Mouse (Mus musculus) midbrain, postnatal 0 days (tissue): ENCODE measurements around the gene Abca4. TPM values are rescaled to one million over a fixed set of nuclear protein-coding genes. Genes with fewer than 3 reads are reported as not detected.

Experiments used
- ATAC-seq: fragments of 200-750 bp; cut with Nextera tagmentation; 2 replicates; pipeline ENCODE4 v1.8.0; 2017; ENCODE audit warnings: moderate number of reproducible peaks, mild to moderate bottlenecking, moderate TSS enrichment, moderate library complexity; ENCODE audit not compliant: low FRiP score
- DNase-seq: peaks from one replicate; pipeline ENCODE4 v3.0.0-alpha.2; 2015; ENCODE audit warnings: low spot score
- H3K27ac ChIP-seq: fragments of 300-500 bp; sonication (generic); 2 replicates; pipeline ENCODE4 v1.5.1; 2014; ENCODE audit warnings: low read depth, mild to moderate bottlenecking, low read length, mixed read lengths
- H3K27me3 ChIP-seq: fragments of 300-500 bp; sonication (generic); 2 replicates; pipeline ENCODE4 v1.6.1; 2014; ENCODE audit warnings: low read length, control low read depth, mixed read lengths; ENCODE audit not compliant: insufficient read depth
- H3K36me3 ChIP-seq: fragments of 300-500 bp; sonication (generic); 2 replicates; pipeline ENCODE4 v1.6.1; 2014; ENCODE audit warnings: low read length, control low read depth, mixed read lengths; ENCODE audit not compliant: insufficient read depth
- H3K4me1 ChIP-seq: fragments of 300-500 bp; sonication (generic); 2 replicates; pipeline ENCODE4 v1.6.1; 2014; ENCODE audit warnings: mild to moderate bottlenecking, control low read depth, antibody characterized with exemption, low read length, mixed read lengths; ENCODE audit not compliant: insufficient read depth
- H3K4me2 ChIP-seq: fragments of 300-500 bp; sonication (generic); 2 replicates; pipeline ENCODE4 v1.6.1; 2014; ENCODE audit warnings: low read depth, mild to moderate bottlenecking, low read length, mixed read lengths; ENCODE audit not compliant: poor library complexity, severe bottlenecking
- H3K4me3 ChIP-seq: fragments of 300-500 bp; sonication (generic); 2 replicates; pipeline ENCODE4 v1.5.1; 2014; ENCODE audit warnings: low read depth, mild to moderate bottlenecking, low read length, moderate library complexity
- H3K9ac ChIP-seq: fragments of 300-500 bp; sonication (generic); replicated peaks from 2 replicates; pipeline ENCODE4 v1.6.1; 2014; ENCODE audit warnings: mild to moderate bottlenecking, low read length, moderate library complexity, mixed read lengths; ENCODE audit not compliant: poor library complexity, severe bottlenecking
- H3K9me3 ChIP-seq: fragments of 300-500 bp; sonication (generic); 2 replicates; pipeline ENCODE4 v1.6.1; 2016; ENCODE audit warnings: low read length, control low read depth
- CTCF ChIP-seq: IDR thresholded peaks from 2 replicates; pipeline ENCODE4 v1.5.1; 2016; ENCODE audit warnings: antibody characterized with exemption, mild to moderate bottlenecking
- WGBS: fragments of 180-500 bp; shearing (Covaris S2); extraction: QIAGEN DNeasy Blood & Tissue Kit; methylation state at CpG from one replicate; pipeline ENCODE4 v1.1.7; 2014; 5-methylcytosine and 5-hydroxymethylcytosine counted together
- polyA plus RNA-seq: library from polyadenylated mRNA; unstranded; fragments of >200 nt; fragmentation: Nextera tagmentation; extraction: Ambion mirVana; gene quantifications from 2 replicates; pipeline ENCODE4 v1.2.1, GENCODE M21; 2015
- total RNA-seq: library from RNA; depleted of rRNA; stranded (reverse); fragments of >200 nt; gene quantifications from 2 replicates; pipeline ENCODE4 v1.2.3, GENCODE M21; 2014

Gene Abca4
- total and polyA plus RNA-seq, 2 experiments from 2014 or later: 0.94 to 7.7 TPM

DNA sequence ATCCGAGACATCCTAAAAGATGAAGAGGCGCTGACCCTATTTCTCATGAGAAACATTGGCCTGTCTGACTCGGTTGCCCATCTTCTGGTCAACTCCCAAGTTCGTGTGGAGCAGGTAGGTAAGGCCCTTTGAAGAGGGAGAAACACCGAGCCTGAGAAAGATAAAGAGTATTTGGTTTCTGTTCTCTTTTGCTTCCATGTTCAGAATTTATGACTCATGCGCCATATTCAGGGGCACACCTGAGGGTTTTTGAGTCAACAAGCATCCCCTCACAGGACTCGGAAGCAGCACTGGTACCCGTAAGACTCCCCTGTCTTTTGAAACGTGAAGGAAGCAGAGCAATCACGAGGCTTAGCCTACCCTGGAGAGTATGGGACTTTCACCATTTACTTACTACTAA lies 18.3 kb downstream of the Abca4 start:
- ATAC-seq (no peak), DNase-seq (no peak)
- Histone ChIP-seq H3K9me3 (no peaks in the 10 kb centered on the region), H3K27me3 (no peaks in the 10 kb centered on the region), H3K36me3 (no peaks in the 10 kb centered on the region), H3K4me3 (no peak overlapping the region), H3K4me2 (no peak overlapping the region), H3K9ac (no peak overlapping the region), H3K4me1 (no peaks in the 10 kb centered on the region), H3K27ac (no peak overlapping the region)
- no peak for TF ChIP-seq CTCF
- 90% methylated on average over 10 of the region's 10 CpGs for WGBS

GRCm38 (mm10) chr3:122064556-122065410 lies 20.5 kb downstream of the Abca4 start:
- TF ChIP-seq CTCF: no peak
- no peak for ATAC-seq
- 90% methylated on average over 13 of the region's 13 CpGs for WGBS

GRCm38 (mm10) chr3:122071769-122072168 lies 27.5 kb downstream of the Abca4 start:
- WGBS: 67% methylated on average over 10 of the region's 10 CpGs
- no peak for TF ChIP-seq CTCF
- Histone ChIP-seq H3K36me3 (no peaks in the 10 kb centered on the region), H3K27ac (no peak overlapping the region), H3K9me3 (no peaks in the 10 kb centered on the region), H3K27me3 (no peaks in the 10 kb centered on the region), H3K4me1 (no peaks in the 10 kb centered on the region), H3K4me2 (no peak overlapping the region), H3K4me3 (no peak overlapping the region), H3K9ac (no peak overlapping the region)
- DNase-seq (no peak), ATAC-seq (no peak)

More at GRCm38 (mm10) chr3:122064556-122065410, 20.5 kb downstream of the Abca4 start:
- Histone ChIP-seq H3K9me3 (no peaks in the 10 kb centered on the region), H3K4me3 (no peak overlapping the region), H3K9ac (no peak overlapping the region), H3K27me3 (no peaks in the 10 kb centered on the region), H3K4me1 (no peaks in the 10 kb centered on the region), H3K36me3 (no peaks in the 10 kb centered on the region), H3K27ac (no peak overlapping the region), H3K4me2 (no peak overlapping the region)
- DNase-seq: no peak

DNA sequence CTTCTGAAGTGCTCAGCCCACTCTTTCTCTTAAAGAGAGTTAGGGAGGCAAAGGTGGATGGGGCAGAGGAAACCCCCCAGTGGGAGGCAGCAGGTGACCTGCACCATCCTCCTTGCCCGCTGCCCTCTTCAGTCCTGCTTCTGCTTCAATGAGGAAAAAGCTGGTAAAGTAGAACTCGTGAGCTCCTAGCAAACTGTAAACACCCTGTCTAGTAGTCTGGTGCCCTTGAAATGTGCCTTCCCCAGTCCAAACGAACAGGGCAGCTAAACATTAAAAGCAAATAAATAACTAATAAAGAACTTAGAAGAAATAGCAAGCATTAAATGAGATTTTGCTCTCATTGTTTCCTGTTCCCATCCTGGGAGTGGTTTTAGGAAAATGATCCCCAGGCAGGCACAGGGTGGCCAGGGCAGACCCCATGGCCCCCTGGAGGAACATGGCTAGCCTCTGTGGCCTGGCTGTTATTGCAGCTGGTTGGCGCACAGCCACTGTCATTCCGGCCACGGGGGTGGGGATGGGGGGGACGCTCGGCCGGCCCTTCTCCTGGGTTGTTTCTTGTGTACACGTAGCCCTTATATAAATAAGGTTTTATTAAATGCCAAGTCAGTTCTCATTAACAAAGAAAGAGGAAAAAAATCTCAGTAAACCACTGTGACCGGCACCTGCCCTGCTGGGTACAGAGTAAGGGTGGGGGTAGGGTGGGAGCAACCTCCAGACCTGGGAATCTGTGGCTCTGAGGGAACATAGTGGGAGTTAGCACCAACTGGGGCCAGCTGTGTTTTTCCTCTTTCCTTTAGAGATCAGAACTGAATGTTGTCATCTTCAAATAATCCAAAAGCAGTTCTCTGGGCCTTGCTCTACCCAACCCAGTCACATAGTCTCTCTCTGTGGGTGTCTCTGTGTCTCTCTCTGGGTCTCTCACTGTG lies 28.7 kb downstream of the Abca4 start:
- Histone ChIP-seq H3K9me3 (no peaks in the 10 kb centered on the region), H3K4me2 (no peak overlapping the region), H3K9ac (no peak overlapping the region), H3K27ac (no peak overlapping the region), H3K27me3 (no peaks in the 10 kb centered on the region), H3K36me3 (no peaks in the 10 kb centered on the region), H3K4me1 (no peaks in the 10 kb centered on the region), H3K4me3 (no peak overlapping the region)
- 57% methylated on average over 11 of the region's 11 CpGs for WGBS
- no peak for ATAC-seq
- DNase-seq: no peak
- TF ChIP-seq CTCF: no peak

DNA sequence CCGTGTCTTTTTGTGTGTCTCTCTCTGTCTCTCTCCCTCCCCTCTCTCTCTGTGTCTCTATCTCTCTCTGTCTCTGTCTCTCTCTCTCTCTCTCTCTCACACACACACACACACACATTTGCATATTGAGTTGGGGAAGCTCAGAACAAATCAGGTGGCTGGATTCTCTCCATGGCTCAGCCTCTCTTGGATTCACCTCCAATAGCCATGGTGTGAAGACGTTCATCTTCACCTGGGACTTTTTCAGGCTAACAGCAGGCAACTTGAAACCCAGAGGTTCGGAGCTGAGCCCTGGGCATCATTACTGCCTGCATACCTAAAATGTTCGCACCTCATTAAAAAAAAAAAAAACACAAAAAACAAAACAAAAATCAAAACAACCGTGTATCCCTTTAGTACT lies 29.4 kb downstream of the Abca4 start:
- ATAC-seq: no peak
- Histone ChIP-seq H3K27ac (no peak overlapping the region; the same call in 1 of the 2 replicates), H3K9me3 (no peaks in the 10 kb centered on the region), H3K36me3 (no peaks in the 10 kb centered on the region), H3K4me1 (no peaks in the 10 kb centered on the region), H3K9ac (no peak overlapping the region), H3K27me3 (no peaks in the 10 kb centered on the region), H3K4me3 (no peak overlapping the region), H3K4me2 (no peak overlapping the region)
- 79% methylated on average over 5 of the region's 5 CpGs for WGBS
- no peak for TF ChIP-seq CTCF
- DNase-seq: no peak

- DNase-seq: peak; percentile 53
- Histone ChIP-seq H3K9ac (no peak overlapping the region), H3K27me3 (no peaks in the 10 kb centered on the region), H3K36me3 (no peaks in the 10 kb centered on the region), H3K4me3 (no peak overlapping the region), H3K4me1 (no peaks in the 10 kb centered on the region), H3K27ac (peak overlapping the region; percentile 57), H3K9me3 (no peaks in the 10 kb centered on the region), H3K4me2 (no peak overlapping the region)
- 29% methylated on average over 10 of the region's 10 CpGs for WGBS
- no peak for ATAC-seq
- no peak for TF ChIP-seq CTCF
These were observed 30.1 kb downstream of the Abca4 start for GRCm38 (mm10) chr3:122074334-122074733.
